Mouse (Mus musculus) heart, postnatal 0 days (tissue): ENCODE results near the gene Kat2a. TPM values are rescaled to one million over a fixed set of nuclear protein-coding genes. Genes with fewer than 3 reads are reported as not detected.

Source experiments
- ATAC-seq: fragments of 200-750 bp; cut with Nextera tagmentation; 2 replicates; pipeline ENCODE4 v1.8.0; 2017; ENCODE audit warnings: low read depth, moderate number of reproducible peaks, moderate library complexity; ENCODE audit not compliant: insufficient read depth
- DNase-seq: peaks from one replicate; pipeline ENCODE4 v3.0.0-alpha.2; 2016; ENCODE audit warnings: low spot score
- H3K27ac ChIP-seq: fragments of 300-500 bp; sonication (generic); 2 replicates; pipeline ENCODE4 v1.5.1; 2014; ENCODE audit warnings: low read depth, mild to moderate bottlenecking
- H3K27me3 ChIP-seq: fragments of 300-500 bp; sonication (generic); 2 replicates; pipeline ENCODE4 v1.6.1; 2014; ENCODE audit warnings: low read length, mixed read lengths; ENCODE audit not compliant: control insufficient read depth, insufficient read depth
- H3K36me3 ChIP-seq: fragments of 300-500 bp; sonication (generic); replicated peaks from 2 replicates; pipeline ENCODE4 v1.6.1; 2014; ENCODE audit warnings: low read length, mixed read lengths; ENCODE audit not compliant: control insufficient read depth, insufficient read depth
- H3K4me1 ChIP-seq: fragments of 300-500 bp; sonication (generic); 2 replicates; pipeline ENCODE4 v1.6.1; 2014; ENCODE audit warnings: antibody characterized with exemption; ENCODE audit not compliant: control insufficient read depth, insufficient read depth
- H3K4me2 ChIP-seq: fragments of 300-500 bp; sonication (generic); 2 replicates; pipeline ENCODE4 v1.6.1; 2014; ENCODE audit warnings: low read depth, mild to moderate bottlenecking, low read length, moderate library complexity
- H3K4me3 ChIP-seq: fragments of 300-500 bp; sonication (generic); 2 replicates; pipeline ENCODE4 v1.5.1; 2014; ENCODE audit warnings: low read depth, low read length
- H3K9ac ChIP-seq: fragments of 300-500 bp; sonication (generic); replicated peaks from 2 replicates; pipeline ENCODE4 v1.6.1; 2014; ENCODE audit warnings: low read depth, low read length, mixed read lengths
- H3K9me3 ChIP-seq: fragments of 300-500 bp; sonication (generic); replicated peaks from 2 replicates; pipeline ENCODE4 v1.6.1; 2016; ENCODE audit warnings: low read length; ENCODE audit not compliant: control insufficient read depth
- CTCF ChIP-seq: IDR thresholded peaks from 2 replicates; pipeline ENCODE4 v1.5.1; 2016; ENCODE audit warnings: antibody characterized with exemption, control low read depth, low read depth
- EP300 ChIP-seq: IDR thresholded peaks from 2 replicates; pipeline ENCODE4 v1.6.1; 2016; ENCODE audit warnings: antibody characterized with exemption, low read depth
- WGBS: fragments of 180-500 bp; shearing (Covaris S2); extraction: QIAGEN DNeasy Blood & Tissue Kit; methylation state at CpG from one replicate; pipeline ENCODE4 v1.1.7; 2014; 5-methylcytosine and 5-hydroxymethylcytosine counted together
- polyA plus RNA-seq: library from polyadenylated mRNA; unstranded; fragments of >200 nt; fragmentation: Nextera tagmentation; extraction: Ambion mirVana; gene quantifications from 2 replicates; pipeline ENCODE4 v1.2.1, GENCODE M21; 2015
- total RNA-seq: library from RNA; depleted of rRNA; stranded (reverse); fragments of >200 nt; gene quantifications from 2 replicates; pipeline ENCODE4 v1.2.3, GENCODE M21; 2014; ENCODE audit warnings: low replicate concordance

Kat2a gene
- total and polyA plus RNA-seq, 2 experiments from 2014 or later, result 15.2 to 15.8 TPM

- Histone ChIP-seq H3K4me3 (no peak overlapping the region), H3K27me3 (peaks cover 28% of the 10 kb centered on the region), H3K36me3 (no peaks in the 10 kb centered on the region), H3K4me2 (no peak overlapping the region), H3K27ac (no peak overlapping the region), H3K9ac (no peak overlapping the region), H3K4me1 (no peaks in the 10 kb centered on the region), H3K9me3 (no peaks in the 10 kb centered on the region)
- no peak for TF ChIP-seq EP300
- TF ChIP-seq CTCF, result no peak
- WGBS, result 67% methylated on average over 4 of the region's 4 CpGs
- ATAC-seq, result no peak
- DNase-seq, result no peak
Measured at GRCm38 (mm10) chr11:100748620-100749019, 36.4 kb upstream of the Kat2a start.

- Histone ChIP-seq H3K27me3 (peaks cover 28% of the 10 kb centered on the region), H3K27ac (no peak overlapping the region), H3K9ac (no peak overlapping the region), H3K4me3 (no peak overlapping the region), H3K36me3 (no peaks in the 10 kb centered on the region), H3K4me2 (no peak overlapping the region), H3K9me3 (no peaks in the 10 kb centered on the region), H3K4me1 (no peaks in the 10 kb centered on the region)
- no peak for TF ChIP-seq EP300
- TF ChIP-seq CTCF, result no peak
- DNase-seq, result no peak
- no peak for ATAC-seq
- WGBS, result 65% methylated on average over 5 of the region's 5 CpGs
Measured at GRCm38 (mm10) chr11:100747114-100747513, 34.8 kb upstream of the Kat2a start.

GRCm38 (mm10) chr11:100746546-100746945, 34.3 kb upstream of the Kat2a start:
- Histone ChIP-seq H3K27me3 (peaks cover 28% of the 10 kb centered on the region), H3K4me1 (no peaks in the 10 kb centered on the region), H3K4me2 (no peak overlapping the region), H3K9me3 (no peaks in the 10 kb centered on the region), H3K4me3 (no peak overlapping the region), H3K9ac (no peak overlapping the region), H3K36me3 (no peaks in the 10 kb centered on the region), H3K27ac (no peak overlapping the region)
- WGBS, result 65% methylated on average over 10 of the region's 10 CpGs
- ATAC-seq, result no peak
- TF ChIP-seq CTCF, result no peak
- TF ChIP-seq EP300, result no peak
- no peak for DNase-seq

GRCm38 (mm10) chr11:100745085-100745484, 32.8 kb upstream of the Kat2a start:
- H3K4me2 ChIP-seq, result no peak overlapping the region
- no peak for DNase-seq
- WGBS, result 11% methylated on average over 6 of the region's 6 CpGs
- no peak overlapping the region for H3K27ac ChIP-seq
- H3K9ac ChIP-seq, result no peak overlapping the region
- peak; percentile 27; the same call in 1 of the 2 replicates for ATAC-seq
- no peaks in the 10 kb centered on the region for H3K9me3 ChIP-seq
- no peaks in the 10 kb centered on the region for H3K4me1 ChIP-seq
- no peak overlapping the region for H3K4me3 ChIP-seq
- peaks cover 24% of the 10 kb centered on the region for H3K27me3 ChIP-seq
- H3K36me3 ChIP-seq, result no peaks in the 10 kb centered on the region
- TF ChIP-seq CTCF (peak; percentile 60), EP300 (no peak)

GRCm38 (mm10) chr11:100741348-100741747, 29.1 kb upstream of the Kat2a start:
- WGBS, result 56% methylated on average over 6 of the region's 6 CpGs
- H3K9ac ChIP-seq, result no peak overlapping the region
- H3K27me3 ChIP-seq, result 0 out of 2 replicates have a peak, but pooled peaks cover 4% of the 10 kb centered on the region
- H3K9me3 ChIP-seq, result no peaks in the 10 kb centered on the region
- H3K4me2 ChIP-seq, result no peak overlapping the region
- H3K27ac ChIP-seq, result no peak overlapping the region
- DNase-seq (no peak), ATAC-seq (no peak)
- no peak for TF ChIP-seq EP300
- TF ChIP-seq CTCF, result no peak
- no peaks in the 10 kb centered on the region for H3K36me3 ChIP-seq
- H3K4me1 ChIP-seq, result peaks cover 11% of the 10 kb centered on the region
- no peak overlapping the region for H3K4me3 ChIP-seq

GRCm38 (mm10) chr11:100738749-100739148, 26.5 kb upstream of the Kat2a start:
- TF ChIP-seq CTCF, result no peak
- no peak for TF ChIP-seq EP300
- Histone ChIP-seq H3K27ac (no peak overlapping the region), H3K4me3 (peak overlapping the region; percentile 82), H3K27me3 (no peaks in the 10 kb centered on the region), H3K9me3 (no peaks in the 10 kb centered on the region), H3K4me1 (peaks cover 21% of the 10 kb centered on the region), H3K36me3 (peaks cover 1% of the 10 kb centered on the region; the same call in 1 of the 2 replicates), H3K9ac (peak overlapping the region; percentile 46; the same call in 1 of the 2 replicates), H3K4me2 (peak overlapping the region; percentile 64)
- ATAC-seq, result no peak
- 18% methylated on average over 5 of the region's 5 CpGs for WGBS
- no peak for DNase-seq
